In the genomic region with DNA sequence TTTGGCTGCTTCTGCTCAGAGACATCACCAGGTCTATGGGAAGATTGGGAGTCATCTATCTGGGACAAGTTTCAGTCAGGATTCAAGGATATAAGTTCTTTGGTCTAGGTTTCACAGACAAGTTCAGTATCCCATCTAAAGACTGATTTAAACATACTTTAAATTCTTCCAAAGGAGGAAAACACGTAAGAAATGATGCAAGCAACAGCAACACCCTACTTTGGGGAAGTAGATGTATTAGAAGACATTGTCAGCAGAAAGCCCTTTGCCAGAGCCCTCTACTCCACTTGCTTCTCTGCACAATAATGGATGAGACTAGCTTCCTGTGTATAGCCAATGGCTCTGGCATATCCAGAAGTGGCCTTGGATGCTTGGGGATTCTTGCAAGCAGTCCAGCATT, we compare ENCODE assay signal across 15 mouse cellular contexts.
"Had no signal": no experiment of that assay in that cellular context is flagged by ENCODE, and none has a peak within 500 bp of the region (broad histone marks: within the 10 kb centered on the region; RNA-seq: fewer than 3 reads in every experiment).

No protein-coding gene starts in this region.

- ATAC-seq: midbrain, embryonic 15.5 days had no signal

- H3K9me3 ChIP-seq: limb, embryonic 10.5 days; midbrain, embryonic 15.5 days; neural tube, embryonic 13.5 days had no signal

- H3K4me1 ChIP-seq: midbrain, embryonic 15.5 days; neural tube, embryonic 13.5 days had no signal

- H3K27me3 ChIP-seq: midbrain, embryonic 15.5 days; neural tube, embryonic 13.5 days had no signal

- DNase-seq: kidney, adult 11 months; kidney, adult 9 months; kidney, postnatal 36 days; layer of hippocampus, adult 9-11 months; lung, embryonic 14.5 days; lung, postnatal 14 days; right cerebral cortex, adult 18-20 months; right cerebral cortex, postnatal 25 days; thymus, adult 2 months; thymus, postnatal 25 days had no signal

- H3K4me2 ChIP-seq: lung, embryonic 14.5 days; midbrain, embryonic 15.5 days; neural tube, embryonic 13.5 days had no signal

- H3K4me3 ChIP-seq: limb, embryonic 10.5 days; midbrain, embryonic 15.5 days; neural tube, embryonic 13.5 days had no signal

- H3K9ac ChIP-seq: liver, embryonic 14.5 days; lung, embryonic 14.5 days; midbrain, embryonic 15.5 days; neural tube, embryonic 13.5 days had no signal

- H3K36me3 ChIP-seq: limb, embryonic 10.5 days; midbrain, embryonic 15.5 days; neural tube, embryonic 13.5 days had no signal

- H3K27ac ChIP-seq: limb, embryonic 10.5 days; liver, embryonic 14.5 days; midbrain, embryonic 15.5 days; neural tube, embryonic 13.5 days; stomach, postnatal 0 days had no signal
